Mouse (Mus musculus) gastrocnemius, adult 18-20 months (tissue): ENCODE data around the gene Bhlhe23. TPM values are rescaled to one million over a fixed set of nuclear protein-coding genes. Genes with fewer than 3 reads are reported as not detected.

Experiments used
- DNase-seq: peaks from one replicate; pipeline ENCODE4 v3.0.0; 2021; ENCODE audit warnings: low spot score
- long read RNA-seq, 2 experiments: library from polyadenylated mRNA; stranded (forward); transcript quantifications; one replicate each; pipeline ENCODE4 v2.0.0; 2021
- total RNA-seq, 2 experiments: library from RNA; stranded (reverse); gene quantifications; 2 replicates each; pipeline ENCODE4 v1.2.3; 2021

Gene Bhlhe23
- not detected for total RNA-seq
- long read RNA-seq, experiment 1, result 0 reads
- long read RNA-seq, experiment 2, result 0 reads

- no peak for DNase-seq
These were observed at the start of gene Bhlhe23 for GRCm38 (mm10) chr2:180776793-180777192. Gene Bhlhe23, minus strand, starts transcription at chr2:180776900.

GRCm38 (mm10) chr2:180825147-180825941 is 48.6 kb upstream of the Bhlhe23 start:
- DNase-seq, result no peak

- DNase-seq, result no peak
These were observed 48.0 kb upstream of the Bhlhe23 start for GRCm38 (mm10) chr2:180824724-180825123.

- DNase-seq, result no peak
These were observed 47.4 kb upstream of the Bhlhe23 start for GRCm38 (mm10) chr2:180824061-180824460.

GRCm38 (mm10) chr2:180822476-180822875 is 45.8 kb upstream of the Bhlhe23 start:
- peak; percentile 60 for DNase-seq

GRCm38 (mm10) chr2:180819504-180819903 is 42.8 kb upstream of the Bhlhe23 start:
- DNase-seq, result no peak

GRCm38 (mm10) chr2:180816440-180817065 is 39.9 kb upstream of the Bhlhe23 start:
- DNase-seq, result no peak

GRCm38 (mm10) chr2:180813982-180814568 is 37.4 kb upstream of the Bhlhe23 start:
- peak; percentile 79 for DNase-seq

- DNase-seq, result no peak
These were observed 34.3 kb upstream of the Bhlhe23 start for GRCm38 (mm10) chr2:180811002-180811401.

GRCm38 (mm10) chr2:180809510-180809909 is 32.8 kb upstream of the Bhlhe23 start:
- DNase-seq, result no peak

GRCm38 (mm10) chr2:180805966-180806365 is 29.3 kb upstream of the Bhlhe23 start:
- no peak for DNase-seq

- DNase-seq, result no peak
These were observed 19.3 kb upstream of the Bhlhe23 start for GRCm38 (mm10) chr2:180796008-180796407.

- DNase-seq, result no peak
These were observed 18.9 kb upstream of the Bhlhe23 start for GRCm38 (mm10) chr2:180795597-180795996.

- no peak for DNase-seq
These were observed 17.7 kb upstream of the Bhlhe23 start for GRCm38 (mm10) chr2:180794422-180794821.

GRCm38 (mm10) chr2:180791674-180792073 is 15.0 kb upstream of the Bhlhe23 start:
- peak; percentile 32 for DNase-seq

GRCm38 (mm10) chr2:180788843-180789242 is 12.1 kb upstream of the Bhlhe23 start:
- no peak for DNase-seq

GRCm38 (mm10) chr2:180788386-180788785 is 11.7 kb upstream of the Bhlhe23 start:
- peak; percentile 61 for DNase-seq

GRCm38 (mm10) chr2:180787566-180788232 is 11.0 kb upstream of the Bhlhe23 start:
- DNase-seq, result no peak

- peak; percentile 36 for DNase-seq
These were observed 10.0 kb upstream of the Bhlhe23 start for GRCm38 (mm10) chr2:180786732-180787131.

- no peak for DNase-seq
These were observed 3.6 kb upstream of the Bhlhe23 start for GRCm38 (mm10) chr2:180780282-180780681.

GRCm38 (mm10) chr2:180779226-180780104 is 2.8 kb upstream of the Bhlhe23 start:
- DNase-seq, result peak; percentile 57
